Mouse (Mus musculus): ENCODE data around the gene Col4a2. TPM values are rescaled to one million over a fixed set of nuclear protein-coding genes. Genes with fewer than 3 reads are reported as not detected.

Col4a2 gene
- total RNA-seq (2021) = 100 to 1,000 TPM; 131 to 150 TPM
- long read RNA-seq, experiment 1, full-length matches to known transcripts = 52 of 117 reads
- long read RNA-seq, experiment 1, partial matches to known transcripts = 51 of 117 reads
- long read RNA-seq, experiment 1, other reads (novel, unspliced or antisense) = 14 of 117 reads
- long read RNA-seq, experiment 2, full-length matches to known transcripts = 36 of 142 reads
- long read RNA-seq, experiment 2, partial matches to known transcripts = 99 of 142 reads
- long read RNA-seq, experiment 2, other reads (novel, unspliced or antisense) = 7 of 142 reads

DNA sequence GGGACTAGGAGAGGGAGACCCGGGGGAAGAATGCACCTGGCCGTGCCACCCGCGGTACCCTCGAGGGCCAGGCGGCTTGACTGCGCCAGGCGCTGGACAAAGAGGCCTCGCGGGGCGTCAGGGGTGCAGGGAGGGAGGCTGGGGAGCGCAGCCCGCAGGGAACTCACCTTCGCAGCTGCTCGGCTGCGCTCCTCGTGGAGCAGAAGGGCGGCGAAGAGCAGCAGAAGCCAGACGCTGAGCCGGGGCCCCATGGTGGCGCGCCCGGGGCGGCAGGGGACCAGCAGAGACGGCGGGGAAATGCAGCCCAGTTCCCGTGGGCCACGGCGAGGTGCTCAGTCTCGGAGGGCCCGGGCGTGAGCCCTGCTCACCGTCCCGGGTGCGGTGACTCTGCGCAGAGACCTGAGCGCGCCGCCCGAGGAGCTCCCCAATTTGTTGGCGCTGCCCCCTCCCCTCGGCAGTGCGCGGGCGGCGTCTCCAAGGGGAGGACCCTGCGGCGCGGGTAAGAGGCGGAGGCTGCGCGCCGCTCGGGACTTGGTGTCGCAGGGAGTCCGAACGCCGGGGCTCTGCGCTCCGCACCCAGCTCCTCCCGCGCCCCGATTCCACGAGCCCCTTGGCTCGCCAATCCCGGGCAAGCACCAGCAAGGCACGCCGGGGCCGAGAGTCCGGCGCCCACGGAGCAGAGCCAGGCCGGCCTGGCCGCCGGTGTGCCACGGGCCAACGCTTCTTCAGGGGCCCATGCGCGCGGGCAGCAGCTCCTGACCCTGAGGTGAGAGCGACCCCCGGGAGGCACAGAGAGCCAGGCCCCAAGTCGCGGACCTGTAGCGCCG, at the start of gene Col4a2, which contains the start of gene Col4a1:
Gene Col4a2 (plus strand): TSS at position 457 of the 827 bp plus-strand sequence.
Gene Col4a1 (minus strand): TSS at position 478 of the 827 bp plus-strand sequence.
- DNase-seq (ENCODE audit: low spot score in 2 of 2) = peak; percentile 87

DNA sequence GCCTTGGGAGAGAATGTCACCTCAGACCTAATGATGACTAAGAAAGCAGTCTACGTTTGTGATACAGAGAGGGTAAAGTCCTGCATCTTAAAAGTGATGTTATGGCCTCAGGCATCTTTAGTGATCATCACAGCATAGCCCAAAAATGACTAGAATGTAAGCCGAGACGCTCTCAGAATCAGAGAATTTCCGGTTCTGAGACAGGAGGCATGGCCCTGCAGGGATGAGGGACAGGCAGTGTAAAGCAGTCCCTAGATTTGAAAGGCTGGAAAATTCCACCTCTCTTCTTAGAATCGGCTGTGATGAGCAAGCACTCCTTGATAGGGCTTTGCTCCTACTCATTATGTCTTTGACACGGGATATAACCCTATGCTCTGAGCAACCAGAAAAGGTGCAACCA, 48.8 kb upstream of the Col4a2 start:
- DNase-seq (ENCODE audit: low spot score in 2 of 2) = no peak

GRCm38 (mm10) chr8:11265971-11266370, 46.6 kb upstream of the Col4a2 start:
- no peak for DNase-seq (ENCODE audit: low spot score in 2 of 2)

DNA sequence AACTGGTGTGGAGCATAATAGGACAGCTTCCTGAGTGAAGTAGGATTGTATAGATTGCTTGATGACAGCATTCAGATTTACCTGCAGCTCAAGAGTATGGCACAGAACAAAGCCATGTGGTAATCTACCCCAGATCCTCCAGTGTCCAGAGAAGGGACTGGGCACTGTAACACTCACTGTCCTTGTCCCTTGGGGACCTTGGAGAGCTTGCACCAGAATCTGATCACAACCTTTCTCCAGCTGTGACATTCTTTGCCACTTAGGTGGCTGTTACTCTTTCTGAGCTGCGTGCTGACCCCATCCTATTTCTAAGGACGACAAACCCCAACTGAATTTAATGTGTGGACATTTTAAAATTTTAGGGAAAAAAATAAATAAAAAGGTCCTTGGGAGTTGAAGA, 46.1 kb upstream of the Col4a2 start:
- no peak for DNase-seq (ENCODE audit: low spot score in 2 of 2)

GRCm38 (mm10) chr8:11268753-11269152, 43.9 kb upstream of the Col4a2 start:
- DNase-seq (ENCODE audit: low spot score in 2 of 2) = no peak

DNA sequence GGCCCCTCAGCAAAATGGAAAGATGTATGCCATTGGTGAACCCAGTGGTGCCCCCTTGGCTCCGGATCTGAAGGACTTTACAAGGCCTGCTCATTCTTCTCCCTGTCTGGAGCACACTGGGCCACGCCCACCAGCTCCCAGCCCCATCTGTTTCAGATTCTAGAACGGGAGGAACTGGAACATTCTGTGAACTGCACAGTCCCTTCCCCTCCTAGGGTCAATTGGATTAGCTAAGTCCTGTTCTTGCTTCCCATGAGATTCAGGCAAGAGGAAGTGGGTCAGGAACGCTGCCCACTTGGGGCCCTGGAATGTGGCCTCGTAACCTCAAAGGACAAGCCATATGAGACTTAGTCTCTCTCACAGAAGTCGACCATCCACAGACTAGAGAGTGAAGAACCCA, 41.8 kb upstream of the Col4a2 start:
- no peak for DNase-seq (ENCODE audit: low spot score in 2 of 2)

DNA sequence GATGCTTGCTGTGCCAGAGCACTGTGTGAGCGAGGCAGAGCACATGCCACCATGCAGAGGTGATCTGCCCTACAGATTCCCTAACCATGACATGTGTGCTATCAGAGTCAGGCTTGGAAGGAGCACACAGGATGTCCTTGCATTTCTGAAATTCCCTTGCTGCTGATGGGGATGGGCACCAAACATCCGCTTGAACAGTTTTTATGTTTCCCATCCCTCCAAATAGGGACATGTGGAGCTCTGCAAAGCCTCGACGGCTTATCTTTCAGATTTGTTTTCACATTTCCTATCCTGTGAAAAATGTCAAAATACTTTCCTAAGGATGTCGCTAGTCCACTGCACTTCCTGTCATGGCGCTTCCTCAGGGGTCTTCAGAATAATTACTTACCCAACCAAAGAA, 40.4 kb upstream of the Col4a2 start:
- DNase-seq (ENCODE audit: low spot score in 2 of 2) = no peak

DNA sequence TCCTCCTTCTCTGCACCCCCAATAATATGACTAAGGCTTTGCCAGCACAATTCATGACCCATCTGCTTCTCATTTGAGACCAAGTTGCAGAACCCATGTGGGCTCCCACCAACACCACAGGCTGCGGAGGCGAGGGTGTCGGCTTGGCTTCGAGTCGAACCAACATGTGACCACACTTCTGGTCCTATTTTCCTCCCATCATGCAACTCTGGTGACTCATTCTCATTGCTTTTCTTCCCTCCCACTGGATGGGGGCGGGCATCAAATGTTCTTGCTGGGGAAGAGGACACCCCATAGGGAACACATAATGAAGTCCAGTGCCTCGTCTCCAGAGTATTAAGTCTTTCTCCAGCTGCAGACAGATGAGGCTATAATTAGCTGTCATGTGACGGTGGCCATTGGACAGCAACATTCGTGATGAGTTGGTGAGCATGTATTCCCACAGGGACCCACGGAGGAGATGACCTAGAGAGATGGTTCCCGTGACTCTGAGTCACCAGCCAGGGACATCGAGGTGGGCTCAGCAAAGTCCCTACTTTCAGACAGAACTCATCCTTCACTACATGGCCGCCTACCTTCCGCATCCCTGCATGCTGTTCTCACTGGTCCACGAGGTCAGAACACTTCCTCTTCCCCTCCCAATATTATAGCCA, 39.0 kb upstream of the Col4a2 start:
- DNase-seq (ENCODE audit: low spot score in 2 of 2) = no peak

- no peak for DNase-seq (ENCODE audit: low spot score in 2 of 2)
Measured at GRCm38 (mm10) chr8:11274415-11274814, 38.2 kb upstream of the Col4a2 start.

DNA sequence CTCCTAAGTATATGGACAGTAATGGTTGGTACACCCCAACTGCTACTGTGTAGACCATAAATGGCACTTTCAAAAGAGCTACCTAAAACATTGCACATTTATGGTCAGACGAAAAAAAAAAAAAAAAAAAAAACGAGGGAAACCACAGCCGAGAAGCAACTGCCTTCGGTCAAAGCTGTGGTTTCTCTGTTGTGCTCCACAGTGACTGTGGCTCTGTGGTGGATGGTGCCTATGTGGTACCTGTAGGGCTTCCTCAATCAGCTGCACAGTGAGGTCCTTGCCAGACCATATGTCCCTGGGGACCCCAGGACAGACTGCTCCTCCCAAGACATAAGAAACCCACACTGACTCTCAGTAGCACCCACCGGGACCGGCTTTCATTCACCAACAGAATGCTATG, 36.3 kb upstream of the Col4a2 start:
- no peak for DNase-seq (ENCODE audit: low spot score in 2 of 2)

- no peak for DNase-seq (ENCODE audit: low spot score in 2 of 2)
Measured at GRCm38 (mm10) chr8:11277602-11278051, 35.0 kb upstream of the Col4a2 start.

DNA sequence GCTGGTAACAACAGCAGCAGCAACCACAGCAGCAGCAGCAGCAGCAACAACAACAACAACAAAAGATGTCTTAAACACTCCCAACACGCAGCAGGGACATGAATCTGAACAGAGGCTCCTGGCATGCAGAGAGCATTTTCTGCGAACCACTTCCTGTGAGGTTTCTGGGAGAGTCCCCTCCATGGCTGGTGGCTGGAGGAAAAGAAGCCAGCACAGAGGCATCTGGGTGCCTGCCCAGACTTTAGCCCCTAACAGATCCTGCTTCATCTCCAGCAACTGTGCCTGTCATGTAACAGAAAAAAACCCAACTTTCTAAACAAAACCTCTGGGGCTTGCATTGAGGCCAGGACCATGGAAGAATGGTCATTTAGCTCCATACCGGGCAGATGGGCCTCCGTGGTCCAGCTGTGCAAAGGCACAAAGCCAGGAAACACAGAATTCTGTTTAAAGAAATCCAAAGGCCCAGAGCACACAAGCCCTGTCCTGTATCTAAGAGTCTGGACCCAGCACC, 34.4 kb upstream of the Col4a2 start:
- DNase-seq (ENCODE audit: low spot score in 2 of 2) = no peak

DNA sequence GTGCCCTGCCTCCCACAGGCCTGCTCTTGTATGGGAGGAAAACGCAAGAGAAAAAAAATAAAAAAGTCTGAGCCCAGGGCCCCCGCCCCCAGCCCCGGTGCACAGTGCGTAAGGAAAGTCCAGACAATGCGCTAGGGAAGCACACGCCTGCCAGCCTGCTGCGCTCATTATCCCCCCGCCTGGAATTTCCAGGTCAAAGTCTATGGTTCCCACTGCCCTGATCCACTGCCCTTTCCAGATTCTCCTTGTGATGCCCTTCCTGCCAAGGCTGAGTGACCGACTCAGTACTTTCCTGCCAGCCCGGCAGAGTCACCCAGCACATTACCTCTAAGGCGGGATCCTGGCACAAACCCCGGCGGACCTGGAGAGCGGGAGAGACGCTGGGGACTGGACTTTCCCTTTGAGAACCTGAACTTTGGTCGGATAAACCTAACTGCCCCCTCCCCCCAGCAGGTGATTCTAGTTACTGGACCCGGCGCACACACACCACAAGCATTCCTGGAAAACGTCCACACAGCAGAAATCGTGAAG, 33.2 kb upstream of the Col4a2 start:
- no peak for DNase-seq (ENCODE audit: low spot score in 2 of 2)

DNA sequence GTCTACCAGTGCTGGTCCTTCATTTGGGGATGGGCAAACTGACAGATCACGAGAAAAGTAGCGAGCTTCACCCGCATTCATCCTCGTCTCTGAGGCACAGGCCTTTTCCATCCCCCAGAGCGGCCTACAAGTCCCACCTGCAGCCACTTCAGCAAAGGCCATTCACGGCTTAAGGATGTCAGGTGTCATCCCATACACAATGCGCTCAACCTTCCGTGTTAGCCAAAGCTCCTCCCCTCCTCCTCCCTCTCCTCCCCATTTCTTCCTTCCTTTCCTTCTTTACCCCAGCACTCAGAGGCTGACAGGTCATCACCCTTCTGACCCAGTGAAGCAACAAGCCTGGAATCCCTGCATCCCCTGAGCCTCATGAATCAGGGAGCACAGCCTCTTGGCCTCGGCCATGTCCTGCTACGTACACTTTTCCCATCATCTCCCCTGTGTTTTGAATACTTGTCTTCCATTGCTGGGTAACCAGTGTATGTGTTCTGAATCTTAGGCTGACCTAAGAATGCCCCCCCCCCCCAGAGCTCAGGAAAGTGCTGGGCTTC, 31.8 kb upstream of the Col4a2 start:
- DNase-seq (ENCODE audit: low spot score in 2 of 2) = no peak

GRCm38 (mm10) chr8:11282139-11282538, 30.5 kb upstream of the Col4a2 start:
- no peak for DNase-seq (ENCODE audit: low spot score in 2 of 2)

- DNase-seq (ENCODE audit: low spot score in 2 of 2) = no peak
Measured at GRCm38 (mm10) chr8:11282696-11283095, 29.9 kb upstream of the Col4a2 start.

GRCm38 (mm10) chr8:11283217-11283616, 29.4 kb upstream of the Col4a2 start:
- no peak for DNase-seq (ENCODE audit: low spot score in 2 of 2)

- DNase-seq (ENCODE audit: low spot score in 2 of 2) = no peak
Measured at GRCm38 (mm10) chr8:11285437-11285836, 27.2 kb upstream of the Col4a2 start.

DNA sequence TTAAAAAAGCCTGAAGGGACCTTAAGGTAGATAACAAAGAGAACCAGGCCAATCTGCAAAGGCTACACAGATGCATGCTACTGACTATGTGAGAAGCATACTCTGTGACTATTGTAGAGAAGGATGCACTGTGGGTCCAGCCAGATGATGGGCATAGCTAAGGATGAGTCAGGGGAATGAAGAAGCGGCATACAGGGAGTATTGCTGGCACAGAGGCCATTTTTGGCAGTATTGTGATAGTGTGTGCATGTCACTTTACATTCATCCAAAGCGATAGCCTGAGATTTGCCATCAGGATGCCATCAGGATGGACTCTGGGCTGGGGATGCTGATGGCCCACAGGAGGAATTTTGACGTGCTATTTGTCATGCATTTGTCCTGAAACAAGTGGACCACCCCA, 25.5 kb upstream of the Col4a2 start:
- no peak for DNase-seq (ENCODE audit: low spot score in 2 of 2)

- DNase-seq (ENCODE audit: low spot score in 2 of 2) = no peak
Measured at GRCm38 (mm10) chr8:11288286-11288685, 24.3 kb upstream of the Col4a2 start.

GRCm38 (mm10) chr8:11290533-11290932, 22.1 kb upstream of the Col4a2 start:
- no peak for DNase-seq (ENCODE audit: low spot score in 2 of 2)

Measured in adrenal gland, adult 18-20 months (tissue).